Mouse (Mus musculus): ENCODE data around the gene Ripply3. TPM values are rescaled to one million over a fixed set of nuclear protein-coding genes. Genes with fewer than 3 reads are reported as not detected.
"Not testable (repeated sequence)": the region's sequence is repeated elsewhere in the genome, so short reads cannot be mapped to it uniquely, and the experiment has no call there.

Ripply3 gene
- polyA plus RNA-seq, 1 experiment from 2014 or later, result 4.3 TPM

GRCm38 (mm10) chr16:94339164-94340160 is 11.2 kb downstream of the Ripply3 start:
- 93% methylated on average over 22 of the region's 22 CpGs for WGBS
- not testable (repeated sequence) for H3K4me3 ChIP-seq (replicated peaks); ATAC-seq (ENCODE audit: insufficient number of reproducible peaks, insufficient read depth, low FRiP score, low TSS enrichment, low read depth)

GRCm38 (mm10) chr16:94345733-94346132 is 17.5 kb downstream of the Ripply3 start:
- H3K36me3 ChIP-seq, result no peaks in the 10 kb centered on the region
- no peak overlapping the region for H3K4me2 ChIP-seq
- 84% methylated on average over 1 of the region's 1 CpGs for WGBS
- no peak overlapping the region for H3K9ac ChIP-seq (replicated peaks)
- no peaks in the 10 kb centered on the region; the same call in none of the 2 replicates for H3K4me1 ChIP-seq (replicated peaks)
- H3K9me3 ChIP-seq, result no peaks in the 10 kb centered on the region
- no peak for ATAC-seq (ENCODE audit: insufficient number of reproducible peaks, insufficient read depth, low FRiP score, low TSS enrichment, low read depth)
- H3K4me3 ChIP-seq (replicated peaks), result no peak overlapping the region
- H3K27ac ChIP-seq, result no peak overlapping the region
- no peaks in the 10 kb centered on the region for H3K27me3 ChIP-seq

More at GRCm38 (mm10) chr16:94339164-94340160, 11.2 kb downstream of the Ripply3 start:
- not testable (repeated sequence) for H3K9me3 ChIP-seq; H3K9ac ChIP-seq (replicated peaks); H3K36me3 ChIP-seq; H3K27ac ChIP-seq; H3K4me1 ChIP-seq (replicated peaks); H3K27me3 ChIP-seq; H3K4me2 ChIP-seq

GRCm38 (mm10) chr16:94347080-94347731 is 19.0 kb downstream of the Ripply3 start:
- Histone ChIP-seq H3K4me3 (replicated peaks) (no peak overlapping the region), H3K9me3 (no peaks in the 10 kb centered on the region), H3K36me3 (no peaks in the 10 kb centered on the region), H3K27ac (no peak overlapping the region), H3K9ac (replicated peaks) (no peak overlapping the region), H3K4me1 (replicated peaks) (no peaks in the 10 kb centered on the region; the same call in none of the 2 replicates), H3K27me3 (no peaks in the 10 kb centered on the region), H3K4me2 (no peak overlapping the region)
- no peak for ATAC-seq (ENCODE audit: insufficient number of reproducible peaks, insufficient read depth, low FRiP score, low TSS enrichment, low read depth)
- WGBS, result 82% methylated on average over 7 of the region's 7 CpGs

- no peaks in the 10 kb centered on the region for H3K9me3 ChIP-seq
- peaks cover 5% of the 10 kb centered on the region for H3K4me1 ChIP-seq (replicated peaks)
- H3K9ac ChIP-seq (replicated peaks), result no peak overlapping the region
- H3K4me3 ChIP-seq (replicated peaks), result no peak overlapping the region
- H3K36me3 ChIP-seq, result no peaks in the 10 kb centered on the region
- WGBS, result 80% methylated on average over 2 of the region's 2 CpGs
- no peak for ATAC-seq (ENCODE audit: insufficient number of reproducible peaks, insufficient read depth, low FRiP score, low TSS enrichment, low read depth)
- no peak overlapping the region for H3K27ac ChIP-seq
- H3K27me3 ChIP-seq, result no peaks in the 10 kb centered on the region
- no peak overlapping the region for H3K4me2 ChIP-seq
Measured at GRCm38 (mm10) chr16:94348779-94349178, 20.6 kb downstream of the Ripply3 start.

- ATAC-seq (ENCODE audit: insufficient number of reproducible peaks, insufficient read depth, low FRiP score, low TSS enrichment, low read depth), result no peak
- Histone ChIP-seq H3K27me3 (no peaks in the 10 kb centered on the region), H3K36me3 (no peaks in the 10 kb centered on the region), H3K4me1 (replicated peaks) (peaks cover 6% of the 10 kb centered on the region), H3K4me3 (replicated peaks) (no peak overlapping the region), H3K9me3 (no peaks in the 10 kb centered on the region), H3K9ac (replicated peaks) (no peak overlapping the region), H3K27ac (no peak overlapping the region), H3K4me2 (no peak overlapping the region)
- WGBS, result 73% methylated on average over 11 of the region's 11 CpGs
Measured at GRCm38 (mm10) chr16:94349588-94350286, 21.5 kb downstream of the Ripply3 start.

- no peak for ATAC-seq (ENCODE audit: insufficient number of reproducible peaks, insufficient read depth, low FRiP score, low TSS enrichment, low read depth)
- H3K9ac ChIP-seq (replicated peaks), result no peak overlapping the region
- H3K36me3 ChIP-seq, result no peaks in the 10 kb centered on the region
- WGBS, result 67% methylated on average over 10 of the region's 10 CpGs
- H3K4me1 ChIP-seq (replicated peaks), result peaks cover 6% of the 10 kb centered on the region
- no peak overlapping the region for H3K4me3 ChIP-seq (replicated peaks)
- H3K9me3 ChIP-seq, result no peaks in the 10 kb centered on the region
- no peaks in the 10 kb centered on the region for H3K27me3 ChIP-seq
- H3K27ac ChIP-seq, result no peak overlapping the region
- no peak overlapping the region for H3K4me2 ChIP-seq
Measured at GRCm38 (mm10) chr16:94350287-94350677, 22.1 kb downstream of the Ripply3 start.

GRCm38 (mm10) chr16:94354450-94354849 is 26.2 kb downstream of the Ripply3 start:
- H3K9me3 ChIP-seq, result no peaks in the 10 kb centered on the region
- WGBS, result 32% methylated on average over 9 of the region's 9 CpGs
- H3K9ac ChIP-seq (replicated peaks), result no peak overlapping the region
- H3K4me3 ChIP-seq (replicated peaks), result no peak overlapping the region
- H3K4me1 ChIP-seq (replicated peaks), result peaks cover 6% of the 10 kb centered on the region
- H3K27ac ChIP-seq, result no peak overlapping the region
- H3K4me2 ChIP-seq, result no peak overlapping the region
- no peaks in the 10 kb centered on the region for H3K36me3 ChIP-seq
- no peaks in the 10 kb centered on the region for H3K27me3 ChIP-seq
- ATAC-seq (ENCODE audit: insufficient number of reproducible peaks, insufficient read depth, low FRiP score, low TSS enrichment, low read depth), result no peak

- peaks cover 6% of the 10 kb centered on the region; the same call in 1 of the 2 replicates for H3K4me1 ChIP-seq (replicated peaks)
Measured at GRCm38 (mm10) chr16:94356046-94356445, 27.8 kb downstream of the Ripply3 start.

GRCm38 (mm10) chr16:94356776-94357494 is 28.7 kb downstream of the Ripply3 start:
- no peak for ATAC-seq (ENCODE audit: insufficient number of reproducible peaks, insufficient read depth, low FRiP score, low TSS enrichment, low read depth)
- 71% methylated on average over 11 of the region's 11 CpGs for WGBS
- no peak overlapping the region for H3K4me3 ChIP-seq (replicated peaks)
- H3K4me2 ChIP-seq, result no peak overlapping the region
- H3K4me1 ChIP-seq (replicated peaks), result peaks cover 6% of the 10 kb centered on the region; the same call in 1 of the 2 replicates
- H3K9ac ChIP-seq (replicated peaks), result no peak overlapping the region
- H3K9me3 ChIP-seq, result no peaks in the 10 kb centered on the region
- no peak overlapping the region for H3K27ac ChIP-seq
- H3K27me3 ChIP-seq, result no peaks in the 10 kb centered on the region
- H3K36me3 ChIP-seq, result no peaks in the 10 kb centered on the region

More at GRCm38 (mm10) chr16:94356046-94356445, 27.8 kb downstream of the Ripply3 start:
- no peak overlapping the region for H3K9ac ChIP-seq (replicated peaks)
- no peak overlapping the region for H3K4me3 ChIP-seq (replicated peaks)
- WGBS, result 36% methylated on average over 7 of the region's 7 CpGs
- H3K36me3 ChIP-seq, result no peaks in the 10 kb centered on the region
- H3K9me3 ChIP-seq, result no peaks in the 10 kb centered on the region
- H3K27me3 ChIP-seq, result no peaks in the 10 kb centered on the region
- no peak overlapping the region for H3K27ac ChIP-seq
- no peak overlapping the region for H3K4me2 ChIP-seq
- ATAC-seq (ENCODE audit: insufficient number of reproducible peaks, insufficient read depth, low FRiP score, low TSS enrichment, low read depth), result no peak

- H3K4me3 ChIP-seq (replicated peaks), result no peak overlapping the region
Measured at GRCm38 (mm10) chr16:94358091-94358490, 29.9 kb downstream of the Ripply3 start.

More at GRCm38 (mm10) chr16:94358091-94358490, 29.9 kb downstream of the Ripply3 start:
- Histone ChIP-seq H3K36me3 (no peaks in the 10 kb centered on the region), H3K9ac (replicated peaks) (no peak overlapping the region), H3K4me2 (no peak overlapping the region), H3K9me3 (no peaks in the 10 kb centered on the region), H3K4me1 (replicated peaks) (peaks cover 9% of the 10 kb centered on the region; the same call in 1 of the 2 replicates), H3K27ac (no peak overlapping the region), H3K27me3 (no peaks in the 10 kb centered on the region)
- WGBS, result 77% methylated on average over 3 of the region's 3 CpGs
- no peak for ATAC-seq (ENCODE audit: insufficient number of reproducible peaks, insufficient read depth, low FRiP score, low TSS enrichment, low read depth)

Measured in limb, embryonic 12.5 days (tissue).